Mouse (Mus musculus): ENCODE data around the gene Samd4.
"Not testable (repeated sequence)": the region's sequence is repeated elsewhere in the genome, so short reads cannot be mapped to it uniquely, and the experiment has no call there.

Samd4 gene

DNA sequence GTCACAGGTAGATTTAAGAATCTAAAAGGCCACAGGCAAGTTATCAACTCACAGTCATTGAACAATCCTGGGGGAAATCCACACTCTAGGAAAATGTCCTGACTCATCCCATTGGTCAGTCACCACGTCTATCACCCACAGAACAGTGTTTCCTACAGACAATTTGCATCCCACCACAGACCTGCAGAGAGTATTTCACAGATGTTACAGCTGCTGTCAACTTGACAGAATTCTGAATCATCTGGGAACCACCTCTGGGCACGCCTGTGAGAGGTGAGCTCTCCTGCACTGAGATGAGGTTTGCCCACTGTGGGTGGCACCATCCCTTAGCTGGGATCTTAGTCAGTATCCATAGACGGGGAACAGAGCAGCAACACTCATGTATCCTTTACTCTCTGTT, 224.8 kb downstream of the Samd4 start:
- DNase-seq (ENCODE audit: low spot score in 2 of 2) = no peak

DNA sequence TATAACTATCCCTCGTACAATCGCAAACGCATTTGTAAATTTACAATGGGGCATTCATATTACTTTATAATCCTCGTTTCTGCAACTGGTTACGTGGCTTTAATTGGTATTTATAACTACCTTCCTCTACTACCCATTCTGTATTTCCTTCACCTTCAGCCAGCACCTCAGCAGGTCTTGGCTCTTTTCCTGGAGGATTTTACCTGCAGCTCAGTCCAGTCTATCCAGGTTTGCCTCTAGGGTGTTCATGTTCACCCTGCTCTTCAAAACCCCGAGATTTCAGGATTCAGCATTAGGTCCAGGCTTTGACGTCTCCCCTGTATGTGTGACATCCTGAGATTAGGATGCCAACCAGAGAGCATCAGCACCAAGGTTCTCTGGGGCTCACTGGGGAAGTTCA, 227.7 kb downstream of the Samd4 start:
- not testable (repeated sequence) for DNase-seq (ENCODE audit: low spot score in 2 of 2)

DNA sequence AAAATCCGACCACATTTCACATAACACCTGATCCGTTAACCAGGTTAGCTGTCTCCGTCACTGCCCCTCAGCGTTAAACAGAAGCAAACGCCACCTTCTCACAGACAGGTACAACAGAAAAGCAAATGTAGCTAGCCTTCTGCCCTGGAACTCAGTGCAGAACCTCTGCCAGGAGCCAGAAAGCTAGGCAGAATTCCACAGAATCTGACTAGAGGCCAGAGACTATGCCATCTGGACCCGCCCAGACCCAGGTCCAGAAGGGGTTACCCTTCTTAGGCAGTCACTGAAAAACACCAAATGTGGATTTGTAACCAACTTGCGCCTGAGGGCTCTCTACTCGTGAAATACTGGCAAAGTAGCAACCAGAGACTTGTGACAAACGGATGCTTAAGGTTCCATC, 228.7 kb downstream of the Samd4 start:
- no peak for DNase-seq (ENCODE audit: low spot score in 2 of 2)

DNA sequence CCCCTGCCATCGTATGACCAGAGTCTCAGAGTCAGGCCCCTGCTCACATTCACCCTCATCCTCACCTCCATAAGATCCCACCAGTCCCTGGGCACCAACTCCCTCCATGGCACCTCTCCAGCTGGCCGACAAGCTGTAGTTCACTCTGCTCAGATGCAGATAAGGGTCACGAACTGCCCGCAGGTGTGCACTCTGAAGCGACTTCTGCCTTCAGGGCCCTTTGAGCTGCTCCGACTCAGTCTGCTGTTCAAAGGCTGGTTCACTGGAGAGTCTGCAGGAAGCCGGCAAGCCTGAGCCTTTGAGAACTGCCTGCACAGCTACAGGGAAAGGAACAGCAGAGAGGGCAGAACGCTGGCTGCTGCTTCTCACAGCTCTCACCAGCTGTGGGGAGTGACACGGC, 232.5 kb downstream of the Samd4 start:
- no peak for DNase-seq (ENCODE audit: low spot score in 2 of 2)

DNA sequence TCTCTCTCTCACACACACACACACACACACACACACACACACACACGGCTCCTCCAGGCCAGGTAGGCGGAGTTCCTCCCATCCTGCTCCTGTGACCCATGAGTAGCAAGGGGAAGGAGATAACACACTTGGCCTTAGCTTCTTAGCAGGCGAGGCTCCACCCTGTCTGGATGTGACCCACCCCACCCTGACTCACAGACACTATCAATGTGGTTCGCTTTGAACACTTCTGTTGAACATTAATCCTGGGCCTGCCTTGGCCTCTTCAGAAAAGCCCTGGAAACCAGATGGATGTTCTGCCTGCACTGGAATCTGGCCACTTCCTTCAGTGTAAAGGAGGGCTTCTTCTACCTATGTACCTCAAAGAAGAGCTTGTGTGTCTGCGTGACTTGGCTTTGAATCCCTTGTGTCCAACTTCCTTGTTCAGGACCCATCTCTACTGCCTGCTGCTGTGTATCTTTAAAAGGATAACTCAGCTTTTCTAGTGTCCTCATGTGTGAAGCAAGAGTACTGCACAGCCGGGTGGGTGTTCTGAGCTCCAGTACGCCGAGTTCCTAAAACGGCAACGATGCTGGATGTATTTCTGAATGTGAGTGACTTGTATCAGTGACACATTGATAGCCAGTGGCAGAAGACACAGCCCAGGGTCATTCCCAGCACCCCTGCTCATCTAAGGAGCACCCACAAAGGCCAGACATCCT, 233.6 kb downstream of the Samd4 start:
- no peak for DNase-seq (ENCODE audit: low spot score in 2 of 2)

DNA sequence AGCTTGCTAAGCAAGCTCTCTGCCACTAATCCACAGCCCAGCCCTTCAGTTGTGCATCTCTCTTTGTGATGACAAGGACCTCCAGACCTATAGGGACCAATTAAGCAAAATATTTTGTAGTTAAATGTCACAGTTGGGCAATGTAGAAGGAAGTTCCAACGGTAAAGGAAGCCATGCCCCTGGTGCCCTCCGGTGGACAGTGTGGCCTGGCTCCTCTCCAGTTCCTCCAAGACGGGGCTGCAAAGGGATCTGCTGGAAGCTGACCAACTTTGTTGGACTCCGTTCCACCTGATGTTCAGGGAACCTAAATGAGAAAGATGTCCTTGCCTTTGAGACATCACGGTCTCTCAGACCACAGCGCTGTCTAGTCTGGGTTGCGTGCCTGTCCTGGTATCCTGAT, 234.9 kb downstream of the Samd4 start:
- DNase-seq (ENCODE audit: low spot score in 2 of 2) = no peak

DNA sequence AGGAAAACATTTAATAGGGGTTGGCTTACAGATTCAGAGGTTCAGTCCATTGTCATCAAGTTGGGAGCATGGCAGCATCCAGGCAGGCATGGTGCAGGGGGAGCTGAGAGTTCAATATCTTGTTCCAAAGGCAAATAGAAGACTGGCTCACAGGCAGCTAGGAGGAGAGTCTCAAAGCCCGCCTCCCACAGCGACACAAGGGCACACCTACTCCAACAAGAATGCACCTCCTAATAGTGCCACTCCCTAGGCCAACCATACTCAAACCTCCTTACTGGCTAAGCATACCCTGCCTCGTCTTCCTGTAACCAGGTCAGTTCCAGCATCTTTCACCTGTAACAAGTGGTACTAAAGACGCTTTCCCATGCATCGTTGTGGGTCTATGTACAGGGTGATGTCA, 245.3 kb downstream of the Samd4 start:
- no peak for DNase-seq (ENCODE audit: low spot score in 2 of 2)

DNA sequence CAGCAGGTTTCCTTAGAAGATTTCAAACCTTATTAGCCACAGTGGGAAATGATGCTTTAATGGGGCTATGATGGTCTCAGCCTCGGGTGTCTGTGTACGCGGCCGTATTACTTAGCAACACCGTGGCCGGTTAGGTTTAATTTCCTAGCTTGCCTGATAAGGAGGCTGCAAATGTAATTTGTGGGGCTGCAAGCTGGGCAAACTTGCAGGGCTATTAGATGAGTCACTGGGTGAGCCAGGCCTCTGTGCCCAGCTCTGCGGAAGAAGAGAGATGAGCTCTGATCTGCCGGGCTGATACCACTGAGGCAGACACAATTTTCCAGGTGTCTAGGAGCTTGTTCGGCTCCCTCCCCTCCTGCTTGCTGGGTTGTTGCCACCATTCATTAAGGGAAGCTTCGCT, 251.3 kb downstream of the Samd4 start:
- no peak for DNase-seq (ENCODE audit: low spot score in 2 of 2)

DNA sequence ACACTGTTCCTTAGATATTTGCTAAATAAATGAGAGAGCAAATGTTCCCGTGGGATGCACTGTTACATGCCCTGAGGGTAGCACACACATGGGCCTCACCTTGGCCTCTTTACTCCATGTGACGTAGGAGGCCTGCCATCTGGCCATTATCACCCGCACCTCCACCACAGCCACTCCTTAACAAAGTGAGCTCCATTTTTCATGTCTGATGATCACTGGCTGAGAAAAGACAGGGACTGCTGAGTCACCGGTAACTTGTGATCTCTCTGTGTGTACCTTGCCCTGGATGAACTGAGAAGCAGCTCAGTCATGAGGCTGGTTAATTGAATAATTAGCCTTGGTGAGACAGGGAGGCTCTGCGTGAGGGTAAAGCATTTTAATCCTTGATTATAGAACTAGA, 254.0 kb downstream of the Samd4 start:
- no peak for DNase-seq (ENCODE audit: low spot score in 2 of 2)

DNA sequence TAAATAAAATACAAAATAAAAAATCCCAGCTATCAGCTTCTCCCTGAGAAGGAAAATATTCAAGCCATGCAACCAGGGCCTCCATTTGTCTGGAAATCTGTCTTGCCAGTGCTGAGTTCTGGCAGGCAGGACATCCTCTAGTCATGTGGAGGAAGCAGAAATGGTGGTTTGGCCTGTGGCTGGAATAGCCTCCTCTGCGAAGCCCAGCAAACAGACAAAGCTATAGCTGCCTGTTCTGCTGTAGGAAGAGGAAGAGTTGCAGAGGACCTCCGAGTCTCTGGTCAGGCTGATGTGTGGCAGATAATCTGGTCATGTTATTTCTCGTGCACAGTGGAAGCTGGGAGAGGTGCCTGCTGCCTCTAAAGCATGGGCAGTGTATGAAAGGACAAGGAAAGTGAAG, 256.2 kb downstream of the Samd4 start:
- no peak for DNase-seq (ENCODE audit: low spot score in 2 of 2)

DNA sequence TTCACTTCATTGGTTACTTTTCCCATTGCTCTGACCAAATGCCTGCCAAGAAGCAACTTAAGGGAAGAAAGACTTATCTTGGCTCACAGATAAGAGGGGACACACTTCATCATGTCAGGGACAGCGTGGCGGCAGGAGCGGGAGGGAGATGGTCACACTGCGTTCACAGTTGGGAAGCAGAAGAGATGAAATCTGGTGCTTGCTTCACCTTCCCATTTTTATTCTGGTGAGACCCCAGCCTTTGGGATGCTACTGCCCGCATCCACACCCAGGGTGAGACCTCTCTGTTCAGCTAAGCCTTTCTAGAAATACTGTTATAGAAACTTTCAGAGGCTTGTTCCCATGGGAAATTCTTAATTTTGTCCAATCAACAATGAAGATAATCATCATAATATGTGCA, 261.7 kb downstream of the Samd4 start:
- no peak for DNase-seq (ENCODE audit: low spot score in 2 of 2)

DNA sequence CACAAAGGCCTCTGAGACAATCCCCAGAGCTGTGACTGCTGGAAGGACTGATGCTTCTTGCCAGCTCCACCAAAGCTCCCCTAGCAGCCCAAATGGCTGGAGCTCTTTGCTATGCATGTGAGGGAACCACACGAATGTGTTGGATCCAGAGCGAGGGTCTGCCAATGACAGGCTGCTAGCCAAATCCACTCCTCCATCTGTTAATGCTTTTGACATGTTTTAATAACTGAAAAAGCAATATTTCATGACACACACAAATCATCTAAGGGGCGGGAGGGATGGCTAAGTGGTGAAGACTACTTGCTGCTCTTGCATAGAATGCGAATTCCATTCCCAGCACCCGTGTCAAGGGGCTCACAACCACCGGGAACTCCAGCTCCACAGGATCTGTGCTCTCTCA, 268.7 kb downstream of the Samd4 start:
- DNase-seq (ENCODE audit: low spot score in 2 of 2) = no peak

DNA sequence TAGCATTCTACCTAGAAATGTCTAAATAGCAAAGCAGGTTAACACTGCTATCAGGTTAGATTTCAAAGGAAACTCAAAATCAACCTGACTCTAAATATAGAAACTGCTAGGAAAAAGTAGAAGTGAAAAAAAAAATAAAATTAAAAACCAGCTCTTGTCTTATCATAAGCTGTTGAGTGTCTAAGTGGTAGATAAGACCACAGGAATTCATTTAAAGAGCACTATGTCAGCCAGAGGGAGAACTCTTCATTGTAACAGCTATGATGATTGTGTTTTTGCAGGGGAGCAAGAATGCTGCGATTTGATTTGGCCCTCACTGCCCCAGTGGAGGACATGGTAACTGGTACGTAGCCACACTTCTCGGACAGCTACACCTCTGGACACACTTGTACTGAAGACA, 271.6 kb downstream of the Samd4 start:
- no peak for DNase-seq (ENCODE audit: low spot score in 2 of 2)

All from left cerebral cortex, adult 9 months (tissue).